ENCODE assay signal across 28 mouse cellular contexts in genomic region chr7:49069396-49069961, GRCm38 (mm10).
A peak's percentile ranks its signal among the peaks of the same experiment; 100 is the strongest.
DNase-seq lines count a peak whose midpoint lies in the region; ATAC-seq and TF ChIP-seq lines count a peak whose summit lies in the region.
"Had no signal": no experiment of that assay in that cellular context is flagged by ENCODE, and none has a peak within 500 bp of the region (broad histone marks: within the 10 kb centered on the region; RNA-seq: fewer than 3 reads in every experiment).

No protein-coding gene starts in this region.

- 51% methylated on average over 12 of the region's 12 CpGs for WGBS in embryonic facial prominence, embryonic 11.5 days
- WGBS in embryonic facial prominence, embryonic 10.5 days, result 55% methylated on average over 12 of the region's 12 CpGs
- WGBS in kidney, embryonic 15.5 days, result 46% methylated on average over 12 of the region's 12 CpGs
- WGBS in midbrain, embryonic 13.5 days, result 44% methylated on average over 12 of the region's 12 CpGs
- WGBS in midbrain, postnatal 0 days, result 56% methylated on average over 12 of the region's 12 CpGs
- WGBS in heart, adult 2 months, result 85% methylated on average over 12 of the region's 12 CpGs

- 0 out of 2 replicates have a peak, but pooled peaks have one; percentile 25 for ATAC-seq in embryonic facial prominence, embryonic 11.5 days (replicated peaks; ENCODE audit: insufficient number of reproducible peaks, low FRiP score, low TSS enrichment, low read depth)
- 0 out of 2 replicates have a peak, but pooled peaks have one; percentile 9 for ATAC-seq in kidney, embryonic 15.5 days (replicated peaks; ENCODE audit: low FRiP score)
- no peak for ATAC-seq in midbrain, embryonic 13.5 days
- no peak for ATAC-seq in midbrain, postnatal 0 days (ENCODE audit: low FRiP score)
- ATAC-seq: activated CD4-positive, CD25-positive, alpha-beta regulatory T cell, adult 4 months; forebrain, embryonic 14.5 days; hindbrain, embryonic 16.5 days; liver, embryonic 12.5 days; liver, postnatal 0 days had no signal

- H3K4me1 ChIP-seq in embryonic facial prominence, embryonic 11.5 days (ENCODE audit: control insufficient read depth, insufficient read depth, low read length), result no peaks in the 10 kb centered on the region
- H3K4me1 ChIP-seq in embryonic facial prominence, embryonic 10.5 days, result peaks cover 40% of the 10 kb centered on the region
- H3K4me1 ChIP-seq in kidney, embryonic 15.5 days, result 0 out of 2 replicates have a peak, but pooled peaks cover 8% of the 10 kb centered on the region
- H3K4me1 ChIP-seq in midbrain, embryonic 13.5 days (replicated peaks), result peaks cover 89% of the 10 kb centered on the region
- H3K4me1 ChIP-seq in midbrain, postnatal 0 days (ENCODE audit: insufficient read depth, low read length), result peaks cover 17% of the 10 kb centered on the region
- H3K4me1 ChIP-seq in heart, adult 2 months (ENCODE audit: control insufficient read depth, insufficient read depth, low read length), result no peaks in the 10 kb centered on the region
- H3K4me1 ChIP-seq: liver, embryonic 12.5 days; stomach, embryonic 15.5 days had no signal

- no peaks in the 10 kb centered on the region for H3K27me3 ChIP-seq in embryonic facial prominence, embryonic 11.5 days (ENCODE audit: control insufficient read depth, insufficient read depth, low read length)
- H3K27me3 ChIP-seq in embryonic facial prominence, embryonic 10.5 days (replicated peaks; ENCODE audit: low read depth, poor library complexity, severe bottlenecking), result peaks cover 69% of the 10 kb centered on the region
- H3K27me3 ChIP-seq in kidney, embryonic 15.5 days, result peaks cover 12% of the 10 kb centered on the region
- no peaks in the 10 kb centered on the region for H3K27me3 ChIP-seq in midbrain, embryonic 13.5 days
- H3K27me3 ChIP-seq in midbrain, postnatal 0 days (ENCODE audit: insufficient read depth, low read length), result no peaks in the 10 kb centered on the region
- no peaks in the 10 kb centered on the region for H3K27me3 ChIP-seq in heart, adult 2 months (ENCODE audit: control insufficient read depth, insufficient read depth, low read length)
- H3K27me3 ChIP-seq: stomach, embryonic 15.5 days had no signal

- H3K9me3 ChIP-seq in embryonic facial prominence, embryonic 11.5 days (replicated peaks; ENCODE audit: control insufficient read depth, low read length), result no peaks in the 10 kb centered on the region
- H3K9me3 ChIP-seq in embryonic facial prominence, embryonic 10.5 days, result no peaks in the 10 kb centered on the region
- H3K9me3 ChIP-seq in kidney, embryonic 15.5 days (replicated peaks), result no peaks in the 10 kb centered on the region
- H3K9me3 ChIP-seq in midbrain, embryonic 13.5 days, result no peaks in the 10 kb centered on the region
- no peaks in the 10 kb centered on the region for H3K9me3 ChIP-seq in midbrain, postnatal 0 days (ENCODE audit: low read length)
- H3K9me3 ChIP-seq: limb, embryonic 12.5 days; liver, embryonic 12.5 days; stomach, embryonic 15.5 days had no signal

- no peak overlapping the region for H3K4me3 ChIP-seq in embryonic facial prominence, embryonic 11.5 days (ENCODE audit: low read depth, low read length)
- no peak overlapping the region for H3K4me3 ChIP-seq in embryonic facial prominence, embryonic 10.5 days
- H3K4me3 ChIP-seq in kidney, embryonic 15.5 days (replicated peaks), result no peak overlapping the region
- no peak overlapping the region for H3K4me3 ChIP-seq in midbrain, embryonic 13.5 days (replicated peaks)
- no peak overlapping the region for H3K4me3 ChIP-seq in midbrain, postnatal 0 days (ENCODE audit: low read depth, low read length)
- H3K4me3 ChIP-seq in heart, adult 2 months, result no peak overlapping the region
- H3K4me3 ChIP-seq: layer of hippocampus, adult 2 months; left cerebral cortex, adult 2 months; limb, embryonic 12.5 days; liver, embryonic 12.5 days; stomach, embryonic 15.5 days had no signal

- intact Hi-C loops in heart, adult 2 months (cut with DNase I), result loop anchor here (5.0 kb wide), 1 partner anchor 142 kb away; no protein-coding TSS in a partner anchor

- no peak overlapping the region for H3K27ac ChIP-seq in embryonic facial prominence, embryonic 11.5 days (replicated peaks; ENCODE audit: low read depth, low read length)
- H3K27ac ChIP-seq in embryonic facial prominence, embryonic 10.5 days (replicated peaks), result no peak overlapping the region
- no peak overlapping the region for H3K27ac ChIP-seq in kidney, embryonic 15.5 days
- peak overlapping the region; percentile 35; the same call in 1 of the 2 replicates for H3K27ac ChIP-seq in midbrain, embryonic 13.5 days
- H3K27ac ChIP-seq in midbrain, postnatal 0 days (ENCODE audit: low read depth, low read length), result no peak overlapping the region
- H3K27ac ChIP-seq in heart, adult 2 months, result no peak overlapping the region
- H3K27ac ChIP-seq: layer of hippocampus, adult 2 months; left cerebral cortex, adult 2 months; limb, embryonic 12.5 days; liver, embryonic 12.5 days; stomach, embryonic 15.5 days had no signal

- TF ChIP-seq CTCF in midbrain, postnatal 0 days (IDR thresholded peaks at IDR 0.05), result no peak
- TF ChIP-seq CTCF in heart, adult 2 months (IDR thresholded peaks at IDR 0.05), result no peak

- no peak for TF ChIP-seq POLR2A in heart, adult 2 months (IDR thresholded peaks at IDR 0.05; ENCODE audit: insufficient read depth, low read depth, low read length)

- no peaks in the 10 kb centered on the region for H3K36me3 ChIP-seq in embryonic facial prominence, embryonic 11.5 days (replicated peaks; ENCODE audit: control insufficient read depth, insufficient read depth, low read depth, low read length)
- H3K36me3 ChIP-seq in embryonic facial prominence, embryonic 10.5 days (replicated peaks), result no peaks in the 10 kb centered on the region
- no peaks in the 10 kb centered on the region for H3K36me3 ChIP-seq in kidney, embryonic 15.5 days
- H3K36me3 ChIP-seq in midbrain, embryonic 13.5 days, result no peaks in the 10 kb centered on the region
- no peaks in the 10 kb centered on the region for H3K36me3 ChIP-seq in midbrain, postnatal 0 days (ENCODE audit: insufficient read depth, low read length)
- H3K36me3 ChIP-seq in heart, adult 2 months (ENCODE audit: control insufficient read depth, insufficient read depth, low read length), result no peaks in the 10 kb centered on the region
- H3K36me3 ChIP-seq: limb, embryonic 12.5 days; liver, embryonic 12.5 days; stomach, embryonic 15.5 days had no signal

- H3K79me2 ChIP-seq in heart, adult 2 months (replicated peaks; ENCODE audit: control insufficient read depth, insufficient read depth, low read length), result no peaks in the 10 kb centered on the region

- no peak overlapping the region for H3K9ac ChIP-seq in embryonic facial prominence, embryonic 11.5 days (replicated peaks; ENCODE audit: low read length)
- H3K9ac ChIP-seq in kidney, embryonic 15.5 days, result no peak overlapping the region
- no peak overlapping the region for H3K9ac ChIP-seq in midbrain, embryonic 13.5 days (replicated peaks)
- H3K9ac ChIP-seq in midbrain, postnatal 0 days (replicated peaks; ENCODE audit: low read length, poor library complexity, severe bottlenecking), result no peak overlapping the region
- H3K9ac ChIP-seq in heart, adult 2 months (ENCODE audit: low read depth, low read length), result no peak overlapping the region
- H3K9ac ChIP-seq: limb, embryonic 12.5 days; liver, embryonic 12.5 days; liver, postnatal 0 days; stomach, embryonic 15.5 days had no signal

- no peak for TF ChIP-seq EP300 in heart, adult 2 months (IDR thresholded peaks at IDR 0.05; ENCODE audit: insufficient read depth, low read depth, low read length)

- no peak for DNase-seq in embryonic facial prominence, embryonic 11.5 days (ENCODE audit: low spot score)
- no peak for DNase-seq in embryonic facial prominence, embryonic 10.5 days (ENCODE audit: low spot score)
- no peak for DNase-seq in kidney, adult 8-10 months
- no peak for DNase-seq in midbrain, postnatal 0 days (ENCODE audit: low spot score)
- no peak for DNase-seq in heart, adult 2 months
- DNase-seq: adrenal gland, adult 2 months; adrenal gland, postnatal 36 days; cerebellum, adult 18-20 months; cerebellum, postnatal 14 days; gastrocnemius, postnatal 25 days; heart, adult 11 months; heart, postnatal 36 days; kidney, adult 18-20 months; kidney, postnatal 36 days; liver, postnatal 0 days; lung, postnatal 36 days; right cerebral cortex, postnatal 25 days had no signal

- no peak overlapping the region for H3K4me2 ChIP-seq in embryonic facial prominence, embryonic 11.5 days (ENCODE audit: low read depth, low read length)
- H3K4me2 ChIP-seq in kidney, embryonic 15.5 days, result no peak overlapping the region
- H3K4me2 ChIP-seq in midbrain, embryonic 13.5 days (replicated peaks), result no peak overlapping the region
- no peak overlapping the region for H3K4me2 ChIP-seq in midbrain, postnatal 0 days (ENCODE audit: low read depth, low read length, poor library complexity, severe bottlenecking)
- H3K4me2 ChIP-seq: heart, embryonic 11.5 days; limb, embryonic 12.5 days; liver, embryonic 12.5 days; stomach, embryonic 15.5 days had no signal

Comparison
In these comparisons a context has a peak if more than half of its experiments do, and no peak if none do; other contexts are left out.
1. ATAC-seq: peak in embryonic facial prominence, embryonic 11.5 days (single experiment) and kidney, embryonic 15.5 days (single experiment); none in midbrain, embryonic 13.5 days (single experiment) and midbrain, postnatal 0 days (single experiment).